Mouse (Mus musculus) heart, adult 2 months (tissue): ENCODE measurements around the gene Parl.

Experiments used
- CTCF ChIP-seq: fragments of 200-600 bp; IDR thresholded peaks from 2 replicates; pipeline ENCODE4 v1.8.1; 2022; ENCODE audit warnings: antibody characterized with exemption, mild to moderate bottlenecking, moderate library complexity
- EP300 ChIP-seq: fragments of 200-500 bp; IDR thresholded peaks from 2 replicates; pipeline ENCODE4 v1.6.1; 2011; ENCODE audit warnings: low read depth, low read length, control low read depth; ENCODE audit not compliant: insufficient read depth
- POLR2A ChIP-seq: fragments of 200-500 bp; IDR thresholded peaks from 2 replicates; pipeline ENCODE4 v1.6.1; 2011; ENCODE audit warnings: mild to moderate bottlenecking, low read depth, low read length, control low read depth; ENCODE audit not compliant: insufficient read depth

DNA sequence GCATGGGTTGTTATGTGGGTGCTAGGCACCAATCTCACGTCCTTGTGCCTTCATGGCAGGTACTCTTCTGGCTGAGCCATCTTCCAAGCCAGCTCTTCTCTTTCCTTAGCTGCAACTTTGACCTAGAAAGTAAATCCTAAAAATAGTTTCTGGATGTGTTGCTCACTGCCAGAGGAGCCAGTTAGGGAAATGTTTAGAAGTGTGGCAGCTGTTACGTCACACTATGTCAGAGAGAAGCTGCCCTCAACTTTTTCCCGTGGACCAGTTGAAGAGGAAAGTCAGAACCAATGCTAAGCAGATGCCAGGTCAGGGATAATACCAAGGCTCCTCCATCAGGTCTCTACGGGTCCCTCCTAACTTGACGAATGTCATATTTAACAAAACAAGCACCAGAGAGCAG, 22.8 kb downstream of the Parl start:
- TF ChIP-seq POLR2A (no peak), CTCF (no peak), EP300 (no peak)
